Mouse (Mus musculus): ENCODE measurements around the gene Pik3c2b.
"Not testable (repeated sequence)": the region's sequence is repeated elsewhere in the genome, so short reads cannot be mapped to it uniquely, and the experiment has no call there.

Pik3c2b gene

DNA sequence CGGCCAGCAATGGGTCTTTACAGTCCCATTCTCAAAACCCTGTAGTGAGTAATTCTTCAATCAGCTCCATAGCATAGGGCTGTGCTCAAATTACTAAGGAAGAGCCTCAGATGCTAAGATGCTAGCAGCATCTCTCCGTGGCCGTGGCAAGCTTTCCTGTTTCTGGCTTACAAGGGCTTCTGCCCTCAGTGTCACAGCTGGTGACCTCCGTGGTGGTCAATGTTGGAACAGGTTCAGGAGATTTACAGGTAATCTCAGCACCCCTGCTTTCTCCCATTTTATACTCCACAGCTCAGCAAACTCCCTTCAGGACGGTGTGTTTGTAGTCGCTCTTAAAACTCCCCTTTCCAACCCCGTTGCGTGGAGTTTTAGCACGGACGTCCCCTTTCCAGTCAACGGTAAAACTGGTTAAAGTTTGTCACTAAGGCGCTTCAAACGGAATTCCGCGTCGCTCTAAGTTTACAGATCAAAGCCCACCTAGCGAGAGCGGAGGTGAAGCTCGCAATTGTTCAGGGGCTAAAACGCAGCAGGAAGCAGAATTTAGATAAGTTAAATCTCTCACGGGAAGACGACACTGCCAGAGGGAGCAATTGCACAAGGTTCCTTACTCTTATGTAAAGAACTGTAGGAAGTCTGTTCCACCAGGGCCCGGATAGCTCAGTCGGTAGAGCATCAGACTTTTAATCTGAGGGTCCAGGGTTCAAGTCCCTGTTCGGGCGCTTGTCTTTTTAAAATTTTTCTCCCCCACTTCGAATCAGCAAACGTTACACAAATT is 12.0 kb upstream of the Pik3c2b start:
- DNase-seq (ENCODE audit: low read depth): peak; percentile 86

DNA sequence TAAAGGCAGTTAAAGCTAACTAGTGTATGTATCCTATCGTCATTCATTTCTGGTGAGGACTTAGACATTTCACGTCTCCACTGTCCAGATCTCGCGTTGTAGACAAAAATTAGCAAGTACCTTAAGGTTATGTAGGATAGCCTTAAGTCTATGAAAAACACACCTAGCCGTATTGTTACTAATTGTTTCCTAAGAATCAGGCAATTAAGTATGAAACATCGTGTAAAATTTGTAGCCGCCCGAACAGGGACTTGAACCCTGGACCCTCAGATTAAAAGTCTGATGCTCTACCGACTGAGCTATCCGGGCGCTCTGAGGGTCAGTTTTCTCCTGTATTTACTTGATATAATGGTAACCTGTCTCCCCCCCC is 11.4 kb upstream of the Pik3c2b start:
- DNase-seq (ENCODE audit: low read depth): no peak

DNA sequence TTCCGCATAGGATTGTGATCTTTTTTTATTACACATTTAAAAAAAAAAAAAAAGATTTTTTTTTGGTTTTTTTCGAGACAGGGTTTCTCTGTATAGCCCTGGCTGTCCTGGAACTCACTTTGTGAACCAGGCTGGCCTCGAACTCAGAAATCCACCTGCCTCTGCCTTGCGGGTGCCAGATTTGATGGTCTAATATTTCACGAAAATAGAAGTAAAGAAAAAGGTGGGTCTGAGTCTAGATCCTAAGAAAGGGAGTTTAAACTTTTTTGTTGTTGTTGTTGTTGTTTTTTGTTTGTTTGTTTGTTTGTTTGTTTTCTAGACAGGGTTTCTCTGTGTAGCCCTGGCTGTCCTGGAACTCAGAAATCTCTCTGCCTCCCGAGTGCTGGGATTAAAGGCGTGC is 10.8 kb upstream of the Pik3c2b start:
- DNase-seq (ENCODE audit: low read depth): not testable (repeated sequence)

DNA sequence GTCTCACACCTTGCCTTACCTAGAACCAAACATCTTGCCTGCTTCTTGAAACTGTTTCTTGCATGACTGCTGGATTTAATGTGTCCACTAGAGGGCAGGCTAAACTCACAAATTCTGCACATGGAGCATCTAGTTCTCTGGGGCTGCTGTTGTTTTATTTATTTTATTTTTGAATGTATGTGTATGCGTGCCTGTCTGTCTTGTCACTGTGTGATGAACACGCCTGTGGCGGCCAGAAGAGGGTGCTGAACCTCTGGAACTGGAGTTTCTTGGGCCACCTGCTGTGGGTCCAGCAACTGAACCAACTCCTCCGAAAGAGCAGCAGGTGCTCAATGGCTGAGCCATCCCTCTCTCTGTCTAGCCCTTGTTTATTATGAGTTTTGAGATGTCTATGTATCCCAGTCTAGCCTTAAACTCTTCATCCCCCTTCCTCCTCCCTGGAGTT is 5.9 kb upstream of the Pik3c2b start:
- DNase-seq (ENCODE audit: low read depth): peak; percentile 92

DNA sequence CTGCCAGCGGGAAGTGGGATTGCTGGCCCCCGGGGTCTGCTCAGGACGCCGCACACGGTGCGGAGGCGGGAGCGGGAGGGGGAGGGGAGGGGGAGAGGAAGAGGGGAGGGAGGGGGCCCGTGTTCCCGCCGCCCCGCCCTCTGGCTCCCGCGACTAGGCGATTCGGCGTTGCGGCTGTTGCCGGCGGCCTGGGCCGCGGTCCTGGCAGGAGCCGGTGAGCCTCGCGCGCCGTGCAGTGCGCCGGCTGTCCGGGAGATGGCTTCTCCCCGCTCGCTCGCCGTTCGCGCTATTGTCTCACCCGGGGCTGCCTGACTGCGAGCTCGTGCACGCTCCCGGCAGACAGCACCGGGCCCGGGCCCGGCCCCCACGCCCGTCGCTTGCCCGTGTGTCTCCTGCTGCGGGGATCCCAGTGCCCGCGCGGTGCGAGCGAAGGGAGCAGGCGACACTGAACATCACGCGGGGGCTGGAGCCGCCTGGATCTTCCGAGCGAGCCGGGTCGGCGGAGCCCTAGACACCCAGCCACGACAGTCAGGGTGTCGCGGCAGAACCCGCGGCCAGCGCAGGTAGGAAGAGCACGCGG is 484 bp downstream of the Pik3c2b start:
- peak; percentile 77 for DNase-seq (ENCODE audit: low read depth)

DNA sequence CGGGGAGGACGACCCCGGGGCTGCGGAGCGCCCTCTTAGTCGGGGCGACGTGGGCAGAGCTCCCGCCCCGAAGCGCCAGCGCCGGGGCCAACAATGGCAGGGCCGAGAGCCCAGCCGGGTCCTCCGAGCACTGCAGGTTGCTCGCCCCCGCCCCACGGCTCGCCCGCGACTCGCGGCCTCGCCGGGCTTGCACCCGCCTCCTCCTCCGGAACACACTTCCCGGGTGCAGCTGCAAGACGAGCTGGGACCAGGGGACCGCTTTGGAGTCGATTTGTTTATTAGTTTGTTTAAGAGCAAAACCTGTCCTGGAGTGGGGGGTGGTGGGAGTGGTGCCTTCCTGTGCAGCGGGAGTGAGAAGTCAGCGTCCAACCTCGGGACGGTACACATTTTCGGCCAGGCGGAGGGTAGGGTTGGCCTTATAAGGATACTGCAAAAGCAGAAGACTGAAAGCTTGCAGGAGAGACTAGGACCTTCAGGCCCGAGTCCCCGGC is 1.0 kb downstream of the Pik3c2b start:
- peak; percentile 66 for DNase-seq (ENCODE audit: low read depth)

DNA sequence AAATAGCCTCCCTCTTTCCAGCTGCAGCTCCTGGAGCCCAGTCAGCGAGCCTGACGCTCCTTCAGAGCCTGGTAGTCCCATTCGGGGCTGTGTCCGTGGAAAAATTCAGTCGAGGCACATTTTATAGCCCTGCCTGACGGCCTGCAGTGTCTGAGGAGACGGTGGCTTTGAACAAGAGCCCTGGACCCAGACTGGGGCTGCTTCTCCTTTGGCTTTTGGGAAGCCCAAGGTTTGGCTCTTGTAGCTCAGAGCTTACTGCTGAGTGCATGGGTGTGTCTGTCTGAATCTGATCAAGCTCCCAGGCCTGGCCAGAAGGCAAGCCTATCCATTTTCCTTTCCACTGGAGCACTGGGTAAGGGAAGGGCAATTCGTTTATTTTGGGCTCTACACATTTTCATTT is 2.1 kb downstream of the Pik3c2b start:
- no peak for DNase-seq (ENCODE audit: low read depth)

DNA sequence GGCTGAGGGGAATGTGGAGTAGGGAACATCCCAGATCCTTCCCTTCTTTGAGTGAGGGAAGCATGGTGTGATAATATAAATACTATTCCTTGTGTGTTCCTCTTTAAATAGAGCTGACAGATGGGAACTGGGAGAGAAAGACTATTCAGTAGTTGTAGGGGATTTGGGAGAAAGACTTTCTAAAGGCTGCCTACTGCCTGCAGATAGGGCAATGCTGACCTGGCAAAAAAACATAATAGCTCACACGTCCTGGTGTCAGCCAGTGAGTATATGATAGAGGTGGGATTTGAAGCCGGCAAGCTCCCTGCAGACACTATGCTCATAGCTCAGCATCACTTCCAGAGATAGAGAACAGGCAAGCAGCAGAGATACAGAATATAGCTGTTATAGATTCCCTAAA is 3.2 kb downstream of the Pik3c2b start:
- DNase-seq (ENCODE audit: low read depth): no peak

DNA sequence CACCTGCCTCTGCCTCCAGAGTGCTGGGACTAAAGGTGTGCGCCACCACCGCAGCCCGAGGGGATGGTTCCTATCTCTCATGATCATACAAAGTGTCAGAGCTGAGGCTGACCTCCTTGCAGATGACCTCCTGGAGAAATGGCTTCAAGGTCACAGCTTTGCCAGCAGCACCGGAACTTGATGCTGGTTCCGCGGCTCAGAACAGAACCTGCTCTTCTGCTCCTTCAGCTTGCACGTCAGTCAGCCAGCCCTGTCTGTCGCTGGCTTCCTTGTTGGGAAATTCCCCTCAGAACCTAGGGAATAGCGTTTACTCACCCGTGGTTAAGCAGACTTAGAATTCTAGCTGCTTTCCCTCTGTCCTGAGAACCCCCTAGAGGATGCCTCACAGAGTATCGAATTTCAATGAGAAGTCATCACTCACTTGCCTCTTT is 4.5 kb downstream of the Pik3c2b start:
- no peak for DNase-seq (ENCODE audit: low read depth)

DNA sequence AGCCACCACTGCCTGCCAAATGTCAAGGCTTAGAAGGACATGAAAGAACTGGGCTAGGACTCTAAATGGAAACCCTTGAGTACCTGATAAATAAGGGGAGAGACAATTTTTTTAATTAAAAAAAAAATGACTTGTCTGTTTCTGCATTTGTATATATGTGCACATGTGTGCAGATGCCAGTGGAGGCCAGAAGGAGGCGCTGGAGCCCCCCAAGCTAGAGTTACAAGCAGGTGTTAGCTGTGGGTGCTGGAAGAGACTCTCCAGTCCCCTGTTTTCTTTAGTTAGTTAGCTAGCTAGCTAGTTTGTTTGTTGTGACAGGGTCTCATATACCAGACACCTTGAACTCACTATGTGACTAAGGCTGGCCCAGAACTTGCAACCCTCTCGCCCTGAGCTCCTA is 6.4 kb downstream of the Pik3c2b start:
- DNase-seq (ENCODE audit: low read depth): no peak

DNA sequence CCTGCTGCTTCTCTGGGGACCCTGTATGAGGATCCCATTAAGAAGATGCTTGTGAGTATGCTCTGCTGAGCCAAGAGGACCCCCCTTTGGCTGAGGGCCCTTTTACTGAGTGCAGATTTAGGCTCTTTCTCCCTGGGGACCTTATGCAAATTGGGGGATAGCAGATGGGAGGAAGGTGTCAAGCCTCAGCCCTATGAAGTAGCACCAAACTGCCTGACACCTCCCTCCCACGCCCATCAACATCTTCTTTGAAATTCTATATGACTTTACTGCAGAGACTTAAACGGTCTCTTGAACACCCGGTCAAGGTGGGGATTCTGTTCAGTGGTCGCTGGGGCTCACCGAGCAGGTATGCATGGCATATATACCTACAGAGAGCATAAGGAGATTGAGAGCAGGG is 7.6 kb downstream of the Pik3c2b start:
- DNase-seq (ENCODE audit: low read depth): no peak

DNA sequence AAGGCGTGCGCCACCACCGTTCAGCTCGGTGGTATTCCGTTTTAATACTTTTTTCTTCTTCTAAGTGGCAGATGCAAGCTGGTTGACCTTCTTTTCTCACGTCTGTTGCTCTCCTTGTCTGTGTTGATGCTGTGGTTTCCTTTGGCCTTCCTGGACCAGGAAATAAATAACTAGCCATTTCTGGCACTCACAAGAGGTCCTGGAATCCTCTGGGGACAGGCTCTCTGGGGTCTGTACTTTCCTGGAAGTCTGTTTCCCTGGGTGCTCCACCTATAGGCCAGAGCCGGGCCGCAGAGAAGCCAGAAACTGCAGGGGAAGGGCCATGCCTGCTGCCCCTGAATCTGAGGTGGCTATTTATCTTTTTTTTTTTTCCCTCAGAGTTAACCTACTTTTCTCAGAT is 8.9 kb downstream of the Pik3c2b start:
- no peak for DNase-seq (ENCODE audit: low read depth)

DNA sequence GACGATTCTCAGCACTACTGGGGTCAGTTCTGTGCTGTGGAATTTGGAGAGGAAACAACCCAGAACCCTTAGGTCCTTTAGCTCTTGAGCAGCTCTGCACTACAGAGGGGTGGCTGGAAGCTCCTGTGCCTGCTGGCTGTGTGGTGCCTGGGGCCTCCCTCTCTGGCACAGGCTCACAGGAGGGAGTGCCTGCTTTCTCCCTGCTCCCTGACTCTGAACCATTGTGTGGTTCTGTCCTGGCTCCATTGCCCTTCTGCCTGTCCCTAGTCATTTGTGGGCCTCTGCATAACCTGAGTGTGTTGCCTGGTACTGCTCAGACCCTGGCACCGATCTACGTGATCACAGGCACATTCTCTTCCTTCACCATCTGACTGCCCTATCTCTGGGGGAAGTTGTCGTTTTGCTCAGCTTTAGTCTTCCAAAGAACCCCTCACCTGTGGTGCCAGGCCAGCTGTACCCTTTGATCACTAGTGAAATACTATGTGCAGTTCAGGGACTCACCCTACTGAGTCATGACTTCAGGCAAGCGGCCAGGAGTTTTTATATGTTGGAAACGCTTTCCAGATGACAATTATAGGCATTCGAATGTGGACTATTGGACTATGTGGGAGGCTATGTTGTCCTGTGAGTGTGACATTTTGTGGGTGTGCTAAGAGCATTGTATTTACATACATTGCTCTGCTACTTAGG is 12.0 kb downstream of the Pik3c2b start:
- no peak for DNase-seq (ENCODE audit: low read depth)

DNA sequence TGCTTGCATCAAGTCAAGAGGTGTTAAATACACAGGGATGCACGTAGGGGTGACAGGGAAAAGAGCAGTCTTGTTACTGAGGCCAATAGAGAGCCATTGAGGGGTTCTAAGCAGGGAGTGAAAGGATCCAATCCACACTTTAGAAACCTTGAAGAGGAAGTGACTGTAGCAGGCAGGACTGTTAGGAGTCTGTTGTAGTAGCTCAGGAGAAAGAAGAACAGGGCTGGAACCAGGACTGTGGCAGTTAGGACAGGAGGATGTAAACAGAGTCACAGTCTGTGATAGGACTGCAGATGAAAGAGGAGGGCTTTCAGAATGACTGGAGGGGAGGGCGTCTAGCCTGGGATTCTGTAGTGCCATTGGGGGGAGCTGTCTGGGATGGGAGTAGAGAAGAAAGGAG is 14.1 kb downstream of the Pik3c2b start:
- no peak for DNase-seq (ENCODE audit: low read depth)

DNA sequence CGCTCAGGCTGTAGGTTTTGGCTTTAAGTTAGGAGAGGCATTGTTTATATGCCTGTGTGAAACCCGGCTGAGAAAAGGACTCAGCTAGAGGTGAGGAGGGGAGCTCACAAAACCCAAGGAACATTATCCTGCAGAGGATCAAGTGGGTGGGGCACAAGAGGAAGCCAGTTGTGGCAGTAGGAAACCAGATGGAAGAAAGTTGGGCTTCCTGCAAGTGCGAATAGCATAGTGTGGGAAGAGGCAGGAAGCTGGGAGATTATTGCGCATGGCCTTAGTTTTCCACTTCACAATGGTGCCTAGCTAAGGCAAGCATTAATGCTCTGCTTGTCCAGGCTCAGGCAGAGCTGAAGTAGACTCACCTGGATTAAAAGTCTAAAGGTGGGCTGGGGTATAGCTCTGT is 15.2 kb downstream of the Pik3c2b start:
- DNase-seq (ENCODE audit: low read depth): no peak

DNA sequence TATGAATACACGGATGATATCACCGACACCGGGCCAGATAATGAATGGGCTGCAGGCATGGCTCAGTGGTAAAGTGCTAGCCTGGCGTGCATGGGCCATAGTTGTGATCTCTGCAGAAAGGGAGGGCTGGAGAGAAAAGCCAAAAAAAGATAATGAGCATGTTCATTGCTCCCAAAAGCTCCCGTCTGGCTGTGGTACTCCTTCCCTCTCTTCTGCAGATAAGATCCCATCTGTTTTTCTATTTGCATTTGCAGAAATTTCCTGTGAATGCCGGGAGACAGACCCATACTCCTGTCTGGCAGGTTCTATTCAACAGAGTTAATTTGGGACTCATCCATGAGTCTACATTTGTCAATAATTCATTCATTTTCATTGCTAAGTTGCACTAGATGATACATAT is 17.7 kb downstream of the Pik3c2b start:
- DNase-seq (ENCODE audit: low read depth): no peak

DNA sequence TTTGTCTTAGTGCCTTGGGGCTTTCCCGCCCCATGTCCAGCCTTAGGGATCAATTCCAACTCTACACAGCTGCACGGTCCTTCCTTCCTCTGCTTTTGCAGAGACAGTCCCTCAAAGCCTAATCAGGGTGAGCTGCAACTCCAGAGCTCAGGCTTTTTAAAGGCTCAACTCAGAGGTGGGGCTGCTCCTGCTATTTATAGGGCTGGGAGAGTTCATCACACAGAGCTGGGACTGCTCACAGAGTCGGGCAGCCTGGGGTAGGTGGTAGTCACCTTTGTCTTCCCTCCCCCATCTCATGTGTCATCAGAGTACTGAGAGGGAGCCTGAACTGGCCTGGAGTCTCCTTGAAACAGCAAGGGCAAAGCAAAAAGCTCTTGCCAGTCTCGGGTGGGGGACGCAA is 22.8 kb downstream of the Pik3c2b start:
- DNase-seq (ENCODE audit: low read depth): no peak

DNA sequence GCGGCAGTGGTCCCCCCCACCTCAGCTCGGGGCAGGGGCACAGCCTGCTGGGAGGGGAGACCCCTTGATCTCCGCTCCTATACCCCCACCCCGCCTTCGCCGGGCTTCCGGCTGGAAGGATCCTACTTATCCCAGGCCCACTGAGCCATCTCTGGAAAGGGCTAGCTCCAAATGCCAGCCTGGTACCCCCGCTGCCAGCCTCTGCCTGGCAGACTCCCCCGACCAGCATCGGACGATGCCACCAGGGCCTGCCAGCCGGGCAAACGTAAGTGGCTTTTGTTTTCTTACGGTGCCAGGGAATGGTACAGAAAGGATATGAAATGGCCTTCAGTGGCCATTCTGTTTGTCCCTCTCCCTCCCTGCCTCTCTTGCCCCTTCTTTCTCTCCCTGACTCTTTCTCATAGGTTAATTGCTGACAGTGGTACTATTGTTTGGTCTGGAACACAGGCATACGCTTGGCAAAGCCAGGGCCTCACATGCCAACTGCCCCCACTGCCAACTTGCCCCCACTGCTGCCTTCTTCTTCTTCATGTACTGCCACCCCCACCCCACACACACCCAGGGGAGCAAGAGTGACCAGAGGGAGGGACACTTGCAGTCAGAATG is 23.3 kb downstream of the Pik3c2b start:
- no peak for DNase-seq (ENCODE audit: low read depth)

DNA sequence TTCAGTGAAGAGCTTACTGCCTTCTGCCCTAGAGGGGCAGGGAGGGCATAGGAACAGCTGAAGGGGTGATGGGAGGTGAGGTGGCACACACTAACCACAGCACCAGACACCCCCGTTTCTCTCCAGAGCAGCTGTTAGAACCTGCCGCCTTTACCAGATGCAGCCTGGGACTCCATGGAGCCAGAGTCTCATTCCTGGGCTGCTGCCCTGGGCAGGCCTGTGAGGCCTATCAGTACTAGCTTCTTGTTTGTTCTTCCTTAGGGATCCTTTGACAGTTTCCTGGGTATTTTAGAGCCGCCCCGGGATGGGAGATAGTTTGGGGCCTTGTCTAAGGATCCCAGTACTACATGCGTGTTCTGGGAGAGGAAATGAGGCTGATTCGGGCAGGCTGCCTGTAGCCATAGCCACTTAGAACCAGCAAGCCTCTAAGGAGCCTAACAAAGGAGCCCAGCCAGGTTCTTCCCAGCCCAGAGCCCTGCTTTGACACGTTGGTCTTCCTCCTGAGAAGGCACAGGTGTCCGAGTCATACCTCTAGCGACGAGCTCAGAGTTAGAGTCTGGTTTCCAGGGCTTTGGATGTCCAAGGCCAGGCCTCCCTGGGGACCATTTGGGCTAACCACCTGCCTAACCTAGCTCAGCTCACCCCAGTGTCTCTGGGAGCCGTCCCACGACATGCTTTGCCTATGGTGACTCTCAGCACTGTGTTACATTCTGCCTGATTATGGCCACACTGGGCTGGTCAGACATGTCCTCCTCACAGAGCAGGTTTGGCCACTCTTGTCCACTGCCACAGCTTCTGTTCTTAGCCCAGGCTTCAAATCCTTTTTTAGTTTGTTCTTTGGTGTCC is 24.0 kb downstream of the Pik3c2b start:
- DNase-seq (ENCODE audit: low read depth): no peak

DNA sequence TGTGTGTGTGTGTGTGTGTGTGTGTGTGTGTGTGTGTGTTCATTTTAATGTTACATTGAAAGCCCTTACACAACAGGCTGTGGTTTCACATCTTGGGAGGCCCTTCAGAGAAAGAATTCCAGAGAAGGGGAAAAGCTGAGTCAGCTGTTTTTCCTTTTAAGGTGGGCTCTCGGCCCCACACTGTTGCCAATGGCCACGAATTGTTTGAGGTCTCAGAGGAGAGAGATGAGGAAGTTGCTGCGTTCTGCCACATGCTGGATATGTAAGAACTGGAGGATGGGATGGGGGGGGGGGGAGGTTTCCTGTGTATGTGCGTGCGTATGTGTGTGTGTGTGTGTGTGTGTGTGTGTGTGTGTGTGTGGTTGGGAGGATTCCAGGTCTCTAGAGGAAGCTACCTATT is 24.7 kb downstream of the Pik3c2b start:
- no peak for DNase-seq (ENCODE audit: low read depth)

DNA sequence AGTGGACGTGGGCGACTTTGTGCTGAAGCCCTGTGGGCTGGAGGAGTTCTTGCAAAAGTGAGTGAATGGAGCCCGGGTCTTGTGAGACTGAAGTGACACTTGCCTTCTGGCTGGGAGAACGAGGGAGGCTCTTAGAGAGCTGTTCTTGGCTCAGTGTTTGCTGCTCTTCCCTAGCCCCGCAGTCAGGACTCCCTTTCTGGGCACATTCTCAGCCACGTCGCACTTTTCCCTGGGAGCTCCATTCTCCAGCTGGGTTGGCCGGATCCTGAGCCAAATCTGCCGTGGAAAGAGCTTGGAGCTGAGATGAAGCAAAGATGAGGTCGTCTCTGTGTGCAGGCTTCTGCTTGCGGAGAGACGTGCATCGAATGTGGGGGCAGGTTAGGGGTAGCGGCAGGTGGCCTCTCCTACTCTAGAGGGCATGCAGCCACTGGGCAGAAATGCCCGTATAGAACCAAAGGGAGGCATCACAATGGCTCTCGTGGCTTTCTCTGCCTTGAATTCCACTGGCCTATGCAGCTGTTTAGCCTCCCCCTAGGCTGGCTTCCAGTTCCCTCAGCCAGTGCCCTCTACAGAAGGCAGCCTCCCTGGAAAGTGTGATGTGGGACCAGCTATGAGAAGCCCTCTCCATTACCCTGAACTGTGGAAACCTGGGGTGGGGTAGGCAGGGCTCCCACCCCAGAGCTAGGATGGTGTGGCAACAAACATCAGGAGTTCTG is 26.4 kb downstream of the Pik3c2b start:
- no peak for DNase-seq (ENCODE audit: low read depth)

Measured in induced T-regulatory cell, adult 2 months (primary cell).